8 mouse cellular contexts compared by ENCODE assay signal in genomic region chr8:18345322-18345721, GRCm38 (mm10).
DNase-seq lines count a peak whose midpoint lies in the region; ATAC-seq and TF ChIP-seq lines count a peak whose summit lies in the region.

No protein-coding gene starts in this region.

- no peak overlapping the region for H3K9ac ChIP-seq in heart, postnatal 0 days (replicated peaks; ENCODE audit: low read depth, low read length)
- no peak overlapping the region for H3K9ac ChIP-seq in hindbrain, embryonic 12.5 days
- H3K9ac ChIP-seq in midbrain, embryonic 15.5 days, result no peak overlapping the region

- H3K36me3 ChIP-seq in heart, postnatal 0 days (replicated peaks; ENCODE audit: control insufficient read depth, insufficient read depth, low read length), result no peaks in the 10 kb centered on the region
- H3K36me3 ChIP-seq in hindbrain, embryonic 12.5 days, result no peaks in the 10 kb centered on the region
- H3K36me3 ChIP-seq in midbrain, embryonic 15.5 days (replicated peaks), result no peaks in the 10 kb centered on the region

- no peak overlapping the region for H3K4me3 ChIP-seq in heart, postnatal 0 days (ENCODE audit: low read depth, low read length)
- no peak overlapping the region for H3K4me3 ChIP-seq in hindbrain, embryonic 12.5 days
- H3K4me3 ChIP-seq in midbrain, embryonic 15.5 days, result no peak overlapping the region

- DNase-seq in heart, postnatal 0 days (ENCODE audit: low spot score), result peak; percentile 50
- no peak for DNase-seq in heart, postnatal 25 days (ENCODE audit: low spot score)
- peak; percentile 58 for DNase-seq in adrenal gland, postnatal 10 days
- DNase-seq in embryo, embryonic 11 days, result peak; percentile 71
- peak; percentile 46 to 65 for DNase-seq in layer of hippocampus, postnatal 14 days (ENCODE audit: low spot score in 2 of 2)
- DNase-seq in yolk sac, embryonic 10.5 days (ENCODE audit: low spot score), result no peak

- intact Hi-C loops in heart, postnatal 25 days (cut with DNase I), result no loop called here

- no peaks in the 10 kb centered on the region for H3K27me3 ChIP-seq in heart, postnatal 0 days (ENCODE audit: control insufficient read depth, insufficient read depth, low read length)
- H3K27me3 ChIP-seq in hindbrain, embryonic 12.5 days, result no peaks in the 10 kb centered on the region
- no peaks in the 10 kb centered on the region for H3K27me3 ChIP-seq in midbrain, embryonic 15.5 days (replicated peaks)

- H3K4me1 ChIP-seq in heart, postnatal 0 days (ENCODE audit: control insufficient read depth, insufficient read depth), result no peaks in the 10 kb centered on the region
- H3K4me1 ChIP-seq in hindbrain, embryonic 12.5 days, result no peaks in the 10 kb centered on the region
- H3K4me1 ChIP-seq in midbrain, embryonic 15.5 days, result no peaks in the 10 kb centered on the region

- no peak for TF ChIP-seq EP300 in heart, postnatal 0 days (IDR thresholded peaks at IDR 0.05; ENCODE audit: low read depth)

- H3K27ac ChIP-seq in heart, postnatal 0 days (ENCODE audit: low read depth), result no peak overlapping the region
- no peak overlapping the region for H3K27ac ChIP-seq in hindbrain, embryonic 12.5 days
- no peak overlapping the region for H3K27ac ChIP-seq in midbrain, embryonic 15.5 days

- no peak overlapping the region for H3K4me2 ChIP-seq in heart, postnatal 0 days (ENCODE audit: low read depth, low read length)
- no peak overlapping the region for H3K4me2 ChIP-seq in hindbrain, embryonic 12.5 days (replicated peaks)
- no peak overlapping the region for H3K4me2 ChIP-seq in midbrain, embryonic 15.5 days

- WGBS in heart, postnatal 0 days, result 32% methylated on average over 6 of the region's 6 CpGs
- WGBS in hindbrain, embryonic 12.5 days, result 29% methylated on average over 6 of the region's 6 CpGs
- 22% methylated on average over 6 of the region's 6 CpGs for WGBS in midbrain, embryonic 15.5 days

- TF ChIP-seq CTCF in heart, postnatal 0 days (IDR thresholded peaks at IDR 0.05; ENCODE audit: low read depth), result peak; percentile 94

- H3K9me3 ChIP-seq in heart, postnatal 0 days (replicated peaks; ENCODE audit: control insufficient read depth, low read length), result no peaks in the 10 kb centered on the region
- no peaks in the 10 kb centered on the region for H3K9me3 ChIP-seq in hindbrain, embryonic 12.5 days (replicated peaks)
- no peaks in the 10 kb centered on the region for H3K9me3 ChIP-seq in midbrain, embryonic 15.5 days

- no peak for ATAC-seq in heart, postnatal 0 days (ENCODE audit: insufficient read depth, low read depth)
- peak; percentile 82 for ATAC-seq in hindbrain, embryonic 12.5 days (ENCODE audit: low FRiP score)
- ATAC-seq in midbrain, embryonic 15.5 days (replicated peaks), result peak; percentile 90

Comparison
In these comparisons a context has a peak if more than half of its experiments do, and no peak if none do; other contexts are left out.
1. DNase-seq: peak in heart, postnatal 0 days (single experiment), adrenal gland, postnatal 10 days (single experiment), embryo, embryonic 11 days (single experiment) and layer of hippocampus, postnatal 14 days (2 of 2); none in heart, postnatal 25 days (single experiment) and yolk sac, embryonic 10.5 days (single experiment).